Mouse (Mus musculus): ENCODE data around the gene Tnfsf9. TPM values are rescaled to one million over a fixed set of nuclear protein-coding genes. Genes with fewer than 3 reads are reported as not detected.

Tnfsf9 gene
- total RNA-seq, 2 experiments from 2014 or later, result 0.50 to 0.60 TPM

DNA sequence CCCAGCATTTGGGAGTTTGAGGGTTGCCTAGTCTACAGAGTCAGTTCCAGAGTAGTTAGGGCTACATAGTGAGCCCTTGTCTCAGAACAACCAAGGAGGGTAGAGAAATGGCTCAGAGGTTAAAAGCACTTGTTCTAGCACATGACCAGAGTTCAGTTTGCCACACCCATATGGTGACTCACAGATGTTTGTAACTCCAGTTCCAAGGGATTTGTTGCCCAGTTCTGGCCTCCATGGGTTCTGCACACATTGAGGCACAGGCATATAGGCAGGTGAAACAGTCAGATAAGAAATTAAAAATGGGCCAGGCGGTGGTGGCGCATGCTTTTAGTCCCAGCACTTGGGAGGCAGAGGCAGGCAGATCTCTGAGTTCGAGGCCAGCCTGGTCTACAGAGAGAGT lies 10.9 kb upstream of the Tnfsf9 start:
- DNase-seq (ENCODE audit: low spot score in 2 of 2), result no peak

GRCm38 (mm10) chr17:57095855-57096622 lies 9.1 kb upstream of the Tnfsf9 start:
- no peak for DNase-seq (ENCODE audit: low spot score in 2 of 2)

DNA sequence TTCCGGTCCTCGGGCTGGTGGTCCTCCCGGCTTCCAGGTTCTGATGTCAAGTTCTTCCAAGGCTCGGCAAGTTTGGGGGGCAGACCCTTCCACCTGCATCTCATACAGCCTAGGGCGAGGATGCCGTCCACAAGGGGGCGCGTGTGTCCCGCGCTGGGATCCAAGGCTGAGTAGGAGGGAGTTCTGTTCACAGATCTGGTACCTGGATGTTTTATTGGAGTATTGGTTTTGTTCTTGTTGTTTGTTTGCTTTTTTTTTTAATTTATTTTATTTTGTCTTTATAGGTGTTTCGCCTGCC lies 8.6 kb upstream of the Tnfsf9 start:
- peak; percentile 80 to 83 for DNase-seq (ENCODE audit: low spot score in 2 of 2)

DNA sequence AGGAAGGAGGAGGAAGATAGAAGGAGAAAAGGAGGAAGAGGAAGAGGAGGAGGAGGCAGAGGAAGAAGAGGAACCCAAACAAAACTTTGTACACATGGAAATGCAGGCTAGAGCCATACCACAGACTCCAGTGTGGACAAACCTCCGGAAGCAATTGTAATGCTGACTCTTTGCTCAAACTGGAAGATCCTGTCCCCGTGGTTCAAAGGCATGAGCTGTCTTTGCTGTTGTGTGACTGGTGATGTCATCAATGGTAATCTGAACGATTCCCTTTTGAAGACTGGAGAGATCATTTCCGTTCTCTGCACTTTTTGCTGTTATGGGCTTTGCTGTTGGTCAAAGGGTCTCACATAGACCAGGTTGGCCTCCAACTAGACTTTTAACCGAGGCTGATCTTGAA lies 6.8 kb upstream of the Tnfsf9 start:
- DNase-seq (ENCODE audit: low spot score in 2 of 2), result no peak

- DNase-seq (ENCODE audit: low spot score in 2 of 2), result no peak
Observed at GRCm38 (mm10) chr17:57099629-57100325, 5.3 kb upstream of the Tnfsf9 start.

- no peak for DNase-seq (ENCODE audit: low spot score in 2 of 2)
Observed at GRCm38 (mm10) chr17:57102276-57102675, 2.8 kb upstream of the Tnfsf9 start.

- no peak for DNase-seq (ENCODE audit: low spot score in 2 of 2)
Observed at GRCm38 (mm10) chr17:57104496-57104895, 629 bp upstream of the Tnfsf9 start.

DNA sequence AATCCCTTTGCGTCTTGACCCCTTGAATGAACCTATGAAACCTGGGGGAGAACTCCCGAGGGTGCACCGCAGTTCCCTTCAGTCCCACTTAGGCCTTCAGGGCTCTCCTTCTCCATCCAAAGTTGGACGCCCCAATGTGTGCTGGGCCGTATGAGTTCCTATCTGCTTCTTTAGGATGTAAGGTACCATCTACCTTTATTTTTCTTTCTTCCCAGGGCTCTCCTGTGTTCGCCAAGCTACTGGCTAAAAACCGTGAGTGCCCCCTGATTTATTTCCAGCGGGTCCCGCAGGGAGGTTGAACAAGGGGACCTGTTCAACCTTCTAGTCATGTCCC lies 877 bp downstream of the Tnfsf9 start:
- no peak for DNase-seq (ENCODE audit: low spot score in 2 of 2)

- DNase-seq (ENCODE audit: low spot score in 2 of 2), result no peak
Observed at GRCm38 (mm10) chr17:57107064-57107463, 1.9 kb downstream of the Tnfsf9 start.

DNA sequence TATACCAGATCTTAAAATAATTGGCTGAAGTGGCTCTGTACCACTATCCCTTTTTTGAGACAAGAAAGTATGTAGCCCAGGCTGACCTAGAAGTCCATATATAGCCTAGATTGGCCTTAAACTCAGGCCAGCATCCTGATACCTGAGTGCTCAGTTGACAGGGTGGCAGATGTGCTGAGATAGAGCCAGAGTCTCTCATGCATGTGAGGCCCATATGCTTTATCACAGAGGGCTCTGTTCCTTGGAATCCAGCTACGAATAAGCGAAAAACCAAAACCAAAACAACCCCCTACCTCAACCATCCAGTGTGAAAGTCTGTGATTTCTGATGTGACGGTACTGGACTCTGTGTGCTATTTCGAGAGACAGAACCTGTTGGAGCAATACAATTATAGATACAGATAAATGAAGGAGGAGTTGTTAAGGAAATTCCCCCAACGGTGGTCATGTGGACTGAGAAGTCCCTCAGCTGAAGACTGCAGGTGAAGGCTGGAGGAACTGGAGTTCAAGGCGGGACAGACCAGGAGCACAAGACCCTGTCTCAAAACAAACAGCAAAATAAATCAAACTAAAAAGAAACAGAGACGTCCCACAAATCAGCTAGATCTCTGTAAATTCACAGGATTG lies 3.0 kb downstream of the Tnfsf9 start:
- DNase-seq (ENCODE audit: low spot score in 2 of 2), result no peak

DNA sequence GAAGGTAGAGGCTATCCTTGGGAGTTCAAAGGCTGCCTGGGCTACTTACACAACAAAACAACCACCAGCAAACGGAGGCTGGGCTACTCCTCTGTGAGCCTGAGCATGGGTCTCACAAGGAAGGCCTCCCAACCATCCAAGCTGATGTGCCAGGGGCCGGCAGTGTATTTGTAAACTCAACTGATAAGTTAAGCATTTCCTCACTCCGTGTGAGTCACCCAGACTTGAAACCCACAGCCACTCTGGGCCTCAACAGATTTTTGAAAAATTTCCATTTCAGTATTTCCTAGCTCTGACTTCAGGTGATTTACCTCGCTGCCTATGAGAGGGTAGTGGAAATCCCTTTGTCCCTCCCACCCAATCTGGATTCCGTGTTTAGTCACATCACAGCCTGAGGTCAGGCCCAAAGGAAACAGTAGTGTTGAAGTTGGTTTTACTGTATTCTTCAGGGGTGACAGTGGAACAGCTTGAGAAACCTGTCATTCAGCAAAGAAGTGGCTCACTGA lies 3.6 kb downstream of the Tnfsf9 start:
- no peak for DNase-seq (ENCODE audit: low spot score in 2 of 2)

GRCm38 (mm10) chr17:57110005-57110404 lies 4.9 kb downstream of the Tnfsf9 start:
- no peak for DNase-seq (ENCODE audit: low spot score in 2 of 2)

DNA sequence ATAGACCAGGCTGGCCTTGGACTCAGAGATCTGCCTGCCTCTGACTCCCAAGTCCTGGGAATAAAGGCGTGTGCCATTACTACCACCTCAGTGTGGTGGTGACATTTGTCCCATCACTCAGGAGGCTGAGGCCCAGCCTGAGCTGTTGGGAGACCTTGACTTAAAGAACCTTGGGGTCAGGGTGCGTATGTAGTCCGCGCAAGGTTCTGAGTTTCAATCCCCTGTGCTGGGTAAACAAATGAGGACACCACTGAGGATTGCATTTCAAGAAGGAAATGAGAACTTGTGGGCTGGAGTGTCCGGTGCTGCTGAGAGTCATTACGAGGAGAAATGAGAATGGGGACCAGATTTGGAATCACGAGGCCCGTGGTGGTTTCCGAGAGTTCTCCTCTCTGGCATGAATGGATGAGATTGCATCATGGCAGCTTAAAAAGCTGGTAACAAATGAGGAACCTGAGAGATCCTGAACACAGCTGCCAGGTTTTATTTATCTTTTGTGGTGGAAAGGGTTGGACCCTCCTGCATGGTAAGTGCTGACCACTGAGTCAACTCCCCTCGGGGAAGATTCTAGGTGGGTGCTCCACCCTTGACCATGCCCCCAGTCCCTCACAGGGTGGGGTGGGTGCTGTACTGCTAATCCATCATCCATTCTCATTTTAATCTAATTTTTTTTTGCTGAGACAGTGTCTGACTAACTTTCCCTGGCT lies 7.8 kb downstream of the Tnfsf9 start:
- DNase-seq (ENCODE audit: low spot score in 2 of 2), result no peak

- DNase-seq (ENCODE audit: low spot score in 2 of 2), result no peak
Observed at GRCm38 (mm10) chr17:57116801-57117200, 11.7 kb downstream of the Tnfsf9 start.

- no peak for DNase-seq (ENCODE audit: low spot score in 2 of 2)
Observed at GRCm38 (mm10) chr17:57118524-57119349, 13.6 kb downstream of the Tnfsf9 start.

GRCm38 (mm10) chr17:57121856-57122255 lies 16.7 kb downstream of the Tnfsf9 start:
- DNase-seq (ENCODE audit: low spot score in 2 of 2), result no peak

- no peak for DNase-seq (ENCODE audit: low spot score in 2 of 2)
Observed at GRCm38 (mm10) chr17:57123192-57124118, 18.3 kb downstream of the Tnfsf9 start.

DNA sequence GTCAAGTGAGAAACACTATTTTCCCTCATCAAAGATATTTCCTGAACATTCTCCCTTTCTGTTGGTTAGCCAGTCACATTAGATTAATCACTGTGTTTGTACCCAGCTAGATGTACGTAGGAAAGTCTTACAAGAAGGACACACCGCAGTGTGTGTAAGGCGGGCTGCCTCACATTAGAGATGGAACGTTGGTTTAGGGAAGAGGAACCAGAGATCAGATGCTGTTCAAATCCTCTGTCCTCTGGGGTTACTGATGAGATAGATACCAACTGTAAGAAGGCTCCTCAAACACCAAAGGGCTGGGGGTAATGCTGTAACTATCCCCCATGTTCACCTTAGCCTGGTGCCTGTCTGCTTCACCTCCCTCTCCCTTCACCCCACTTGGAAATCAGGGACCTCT lies 19.7 kb downstream of the Tnfsf9 start:
- no peak for DNase-seq (ENCODE audit: low spot score in 2 of 2)

DNA sequence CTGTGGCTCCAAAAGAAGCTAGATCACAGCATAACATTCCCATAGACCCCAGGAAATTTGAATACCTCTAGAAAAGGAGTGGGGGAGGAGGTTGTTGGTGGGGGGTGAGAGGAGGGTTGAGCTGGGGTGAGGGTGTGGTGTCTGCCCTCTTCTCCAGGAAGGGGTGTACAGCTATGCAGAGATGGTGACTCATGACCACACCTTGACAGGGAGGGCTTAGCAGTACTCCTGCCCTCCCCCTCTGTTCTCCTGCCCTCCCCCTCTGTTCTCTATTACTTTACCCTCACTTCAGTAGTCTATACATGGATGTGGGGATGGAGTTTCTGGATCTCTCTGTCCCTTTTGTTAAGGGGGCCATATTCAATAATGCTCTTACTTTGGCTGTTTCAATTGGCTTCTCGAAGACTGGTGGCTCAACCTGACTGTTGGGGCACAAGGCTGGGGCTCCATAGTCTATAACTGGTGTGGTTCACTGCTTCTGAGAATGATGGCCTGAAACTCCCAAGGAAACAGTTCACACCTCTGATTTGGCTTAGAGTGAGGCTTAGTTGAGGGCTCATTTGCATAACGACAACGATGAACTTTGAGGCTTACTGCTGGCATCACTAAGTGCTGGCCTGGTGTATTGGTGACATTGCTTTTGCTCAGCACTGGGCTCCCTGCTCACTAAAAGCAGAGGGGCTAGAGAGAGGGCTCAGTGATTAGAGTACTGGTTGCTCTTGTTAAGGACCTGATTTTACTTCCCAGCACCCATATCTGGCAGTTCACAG lies 20.9 kb downstream of the Tnfsf9 start:
- DNase-seq (ENCODE audit: low spot score in 2 of 2), result no peak

Data from layer of hippocampus, postnatal 14 days (tissue).